Mouse (Mus musculus) cerebellum, adult 2 months (tissue): ENCODE measurements at regions not wholly inside any gene's neighbourhood (a gene's known extent, or its start where the extent isn't known, plus 50 kb on each side); places are given as distances from the start of the nearest gene placed in this dataset.

ENCODE experiments used
- CTCF ChIP-seq: fragments of 200-500 bp; IDR thresholded peaks from 2 replicates; pipeline ENCODE4 v1.5.1; 2011; ENCODE audit warnings: low read depth, mild to moderate bottlenecking, control low read depth, low read length, moderate library complexity, borderline replicate concordance; ENCODE audit not compliant: insufficient read depth
- POLR2A ChIP-seq: fragments of 200-500 bp; IDR thresholded peaks from 2 replicates; pipeline ENCODE4 v1.6.1; 2011; ENCODE audit warnings: low read length, control low read depth, borderline replicate concordance; ENCODE audit not compliant: insufficient read depth

- TF ChIP-seq CTCF: no peak
- no peak for TF ChIP-seq POLR2A
These were observed 490.6 kb downstream of the Tecrl start for GRCm38 (mm10) chr5:82864347-82864746.
